In the genomic region with DNA sequence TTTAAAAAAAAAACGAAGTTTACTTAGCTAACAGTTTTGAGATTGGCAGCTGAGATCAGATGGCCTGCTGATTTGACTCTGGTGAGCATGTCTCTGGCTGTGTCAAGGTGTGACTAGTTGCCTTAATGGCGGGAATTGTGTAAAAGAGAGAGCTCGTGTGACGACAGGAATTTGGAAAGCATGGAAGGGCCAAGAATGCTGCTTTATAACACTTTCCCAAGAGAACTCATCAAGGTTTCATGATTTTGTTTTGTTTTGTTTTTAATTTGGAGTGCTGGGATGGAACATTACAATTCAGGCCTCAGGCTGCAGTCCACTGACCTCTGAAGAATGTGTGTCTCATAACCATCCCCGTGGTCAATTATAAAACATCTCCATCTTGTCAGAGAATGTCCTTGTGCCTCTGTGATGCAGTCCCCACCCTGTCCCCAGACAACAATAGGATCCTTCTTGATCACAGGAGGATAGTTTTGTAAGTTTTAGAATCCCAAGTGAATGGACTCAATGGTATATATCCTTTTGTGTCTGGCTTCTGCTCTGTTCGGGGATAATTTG, we compare ENCODE assay signal across 22 mouse cellular contexts.
DNase-seq lines count a peak whose midpoint lies in the region; ATAC-seq and TF ChIP-seq lines count a peak whose summit lies in the region.
"Had no signal": no experiment of that assay in that cellular context is flagged by ENCODE, and none has a peak within 500 bp of the region (broad histone marks: within the 10 kb centered on the region; RNA-seq: fewer than 3 reads in every experiment).

No protein-coding gene starts in this region.

- peak overlapping the region; percentile 6; the same call in 1 of the 2 replicates for H3K27ac ChIP-seq in gastrocnemius, adult 2 months
- peak overlapping the region; percentile 67; the same call in 1 of the 2 replicates for H3K27ac ChIP-seq in lung, embryonic 14.5 days (ENCODE audit: low read depth)
- H3K27ac ChIP-seq: hindbrain, embryonic 13.5 days; kidney, postnatal 0 days; neural tube, embryonic 13.5 days had no signal

- WGBS in lung, embryonic 14.5 days: 57% methylated on average over 6 of the region's 6 CpGs

- H3K27me3 ChIP-seq in lung, embryonic 14.5 days (ENCODE audit: insufficient read depth, low read length): no peaks in the 10 kb centered on the region
- H3K27me3 ChIP-seq: hindbrain, embryonic 13.5 days; intestine, embryonic 15.5 days; neural tube, embryonic 13.5 days had no signal

- intact Hi-C loops in gastrocnemius, adult 2 months (cut with DNase I): no loop called here

- no peak overlapping the region for H3K4me3 ChIP-seq in gastrocnemius, adult 2 months
- H3K4me3 ChIP-seq in lung, embryonic 14.5 days (ENCODE audit: low read depth, low read length): no peak overlapping the region
- H3K4me3 ChIP-seq: hindbrain, embryonic 13.5 days; intestine, embryonic 15.5 days; neural tube, embryonic 13.5 days had no signal

- no peak overlapping the region for H3K4me2 ChIP-seq in lung, embryonic 14.5 days
- H3K4me2 ChIP-seq: heart, embryonic 11.5 days; hindbrain, embryonic 13.5 days; intestine, embryonic 15.5 days; liver, embryonic 11.5 days; neural tube, embryonic 13.5 days had no signal

- H3K4me1 ChIP-seq in lung, embryonic 14.5 days (ENCODE audit: insufficient read depth): peaks cover 15% of the 10 kb centered on the region
- H3K4me1 ChIP-seq: hindbrain, embryonic 13.5 days; neural tube, embryonic 13.5 days had no signal

- H3K9me3 ChIP-seq in lung, embryonic 14.5 days (ENCODE audit: low read depth, low read length): no peaks in the 10 kb centered on the region
- H3K9me3 ChIP-seq: hindbrain, embryonic 13.5 days; intestine, embryonic 15.5 days; neural tube, embryonic 13.5 days had no signal

- no peak for ATAC-seq in lung, embryonic 14.5 days (ENCODE audit: insufficient read depth)
- ATAC-seq: forebrain, postnatal 0 days; intestine, embryonic 15.5 days had no signal

- no peak for TF ChIP-seq CTCF in gastrocnemius, adult 2 months (IDR thresholded peaks at IDR 0.05)
- TF ChIP-seq CTCF in lung, embryonic 14.5 days (IDR thresholded peaks at IDR 0.05; ENCODE audit: low read depth): no peak

- H3K36me3 ChIP-seq in lung, embryonic 14.5 days (ENCODE audit: insufficient read depth): no peaks in the 10 kb centered on the region
- H3K36me3 ChIP-seq: hindbrain, embryonic 13.5 days; intestine, embryonic 15.5 days; neural tube, embryonic 13.5 days had no signal

- no peak for DNase-seq in gastrocnemius, adult 2 months
- no peak for DNase-seq in gastrocnemius, postnatal 10 days
- DNase-seq in lung, embryonic 14.5 days: no peak
- no peak for DNase-seq in lung, postnatal 14 days
- peak; percentile 43 for DNase-seq in A20 (ENCODE audit: low read depth, low spot score)
- peak; percentile 69 for DNase-seq in fibroblast of lung, adult 2 months (ENCODE audit: low read depth)
- no peak for DNase-seq in heart, postnatal 4 days
- DNase-seq in embryo, embryonic 9.5 days (ENCODE audit: extremely low spot score): no peak
- DNase-seq: adrenal gland, postnatal 25 days; cerebellum, adult 11 months; cerebellum, postnatal 14 days; forebrain, postnatal 0 days; heart, postnatal 14 days; lung, adult 18-20 months; midbrain, embryonic 14.5 days; thymus, postnatal 36 days had no signal

- H3K9ac ChIP-seq in lung, embryonic 14.5 days: no peak overlapping the region
- H3K9ac ChIP-seq: forebrain, postnatal 0 days; hindbrain, embryonic 13.5 days; intestine, embryonic 15.5 days; neural tube, embryonic 13.5 days had no signal

Comparison
In these comparisons a context has a peak if more than half of its experiments do, and no peak if none do; other contexts are left out.
1. DNase-seq: peak in A20 (single experiment) and fibroblast of lung, adult 2 months (single experiment); none in gastrocnemius, adult 2 months (single experiment), gastrocnemius, postnatal 10 days (single experiment), lung, embryonic 14.5 days (single experiment), lung, postnatal 14 days (single experiment), heart, postnatal 4 days (single experiment) and embryo, embryonic 9.5 days (single experiment).